Mouse (Mus musculus) cerebellum, adult 9-10 months (tissue): ENCODE results near the gene Cd7.

ENCODE experiments used
- DNase-seq: peaks from one replicate; pipeline ENCODE4 v3.0.0; 2022

Gene Cd7

GRCm38 (mm10) chr11:120990126-120990781, 49.0 kb downstream of the Cd7 start:
- DNase-seq, result peak; percentile 36

- no peak for DNase-seq
These were observed 49.7 kb downstream of the Cd7 start for GRCm38 (mm10) chr11:120989523-120989922.

GRCm38 (mm10) chr11:120988410-120988809, 50.8 kb downstream of the Cd7 start:
- DNase-seq, result no peak

- no peak for DNase-seq
These were observed 51.6 kb downstream of the Cd7 start for GRCm38 (mm10) chr11:120987608-120988007.
